Mouse (Mus musculus) hindbrain, embryonic 15.5 days (tissue): ENCODE results near the gene Ptpn11. TPM values are rescaled to one million over a fixed set of nuclear protein-coding genes. Genes with fewer than 3 reads are reported as not detected.

Source experiments
- ATAC-seq: fragments of 200-750 bp; cut with Nextera tagmentation; 2 replicates; pipeline ENCODE4 v1.8.0; 2017; ENCODE audit warnings: low read depth, moderate number of reproducible peaks, moderate TSS enrichment; ENCODE audit not compliant: low FRiP score
- H3K27ac ChIP-seq: fragments of 300-500 bp; sonication (generic); replicated peaks from 2 replicates; pipeline ENCODE4 v1.5.1; 2015; ENCODE audit warnings: mild to moderate bottlenecking, inconsistent platforms
- H3K27me3 ChIP-seq: fragments of 300-500 bp; sonication (generic); 2 replicates; pipeline ENCODE4 v1.6.1; 2015; ENCODE audit warnings: control low read depth, inconsistent platforms
- H3K36me3 ChIP-seq: fragments of 300-500 bp; sonication (generic); 2 replicates; pipeline ENCODE4 v1.6.1; 2015; ENCODE audit warnings: control low read depth, inconsistent platforms
- H3K4me1 ChIP-seq: fragments of 300-500 bp; sonication (generic); replicated peaks from 2 replicates; pipeline ENCODE4 v1.6.1; 2015; ENCODE audit warnings: control low read depth, inconsistent platforms
- H3K4me2 ChIP-seq: fragments of 300-500 bp; sonication (generic); 2 replicates; pipeline ENCODE4 v1.6.1; 2015; ENCODE audit warnings: moderate library complexity, mild to moderate bottlenecking, inconsistent platforms
- H3K4me3 ChIP-seq: fragments of 300-500 bp; sonication (generic); 2 replicates; pipeline ENCODE4 v1.5.1; 2015; ENCODE audit warnings: mild to moderate bottlenecking, inconsistent platforms
- H3K9ac ChIP-seq: fragments of 300-500 bp; sonication (generic); 2 replicates; pipeline ENCODE4 v1.6.1; 2015; ENCODE audit warnings: inconsistent platforms
- H3K9me3 ChIP-seq: fragments of 300-500 bp; sonication (generic); 2 replicates; pipeline ENCODE4 v1.6.1; 2016; ENCODE audit warnings: control low read depth, inconsistent platforms
- WGBS: fragments of 180-500 bp; shearing (Covaris S2); methylation state at CpG from one replicate; pipeline ENCODE4 v1.1.7; 2015; 5-methylcytosine and 5-hydroxymethylcytosine counted together
- polyA plus RNA-seq: library from polyadenylated mRNA; unstranded; fragments of >200 nt; fragmentation: Nextera tagmentation; extraction: Ambion mirVana; gene quantifications from 2 replicates; pipeline ENCODE4 v1.2.1, GENCODE M21; 2015

Gene Ptpn11
- polyA plus RNA-seq, 1 experiment from 2014 or later, result 20.0 TPM

DNA sequence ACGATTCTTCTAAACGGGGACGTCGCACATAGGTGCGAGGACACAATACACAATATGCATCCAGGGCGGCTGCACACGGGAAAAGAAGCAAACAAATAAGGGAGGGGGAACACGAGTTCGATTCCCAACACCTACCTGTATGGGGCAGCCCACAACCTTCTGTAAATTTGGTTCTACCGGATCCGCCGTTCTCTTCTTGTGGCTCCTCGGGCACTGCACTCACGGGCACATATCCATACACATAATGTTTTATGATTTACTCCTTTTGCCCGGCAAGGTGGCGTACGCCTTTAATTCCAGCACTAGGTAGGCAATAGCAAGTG is 348 bp upstream of the Ptpn11 start:
- no peaks in the 10 kb centered on the region for H3K27me3 ChIP-seq
- H3K9ac ChIP-seq, result peak overlapping the region; percentile 85
- H3K4me1 ChIP-seq, result peaks cover 45% of the 10 kb centered on the region
- peak overlapping the region; percentile 72 for H3K4me2 ChIP-seq
- peak overlapping the region; percentile 96 for H3K4me3 ChIP-seq
- H3K27ac ChIP-seq, result peak overlapping the region; percentile 82
- H3K9me3 ChIP-seq, result no peaks in the 10 kb centered on the region
- H3K36me3 ChIP-seq, result no peaks in the 10 kb centered on the region
- 9% methylated on average over 17 of the region's 17 CpGs for WGBS
- peak; percentile 66 for ATAC-seq

DNA sequence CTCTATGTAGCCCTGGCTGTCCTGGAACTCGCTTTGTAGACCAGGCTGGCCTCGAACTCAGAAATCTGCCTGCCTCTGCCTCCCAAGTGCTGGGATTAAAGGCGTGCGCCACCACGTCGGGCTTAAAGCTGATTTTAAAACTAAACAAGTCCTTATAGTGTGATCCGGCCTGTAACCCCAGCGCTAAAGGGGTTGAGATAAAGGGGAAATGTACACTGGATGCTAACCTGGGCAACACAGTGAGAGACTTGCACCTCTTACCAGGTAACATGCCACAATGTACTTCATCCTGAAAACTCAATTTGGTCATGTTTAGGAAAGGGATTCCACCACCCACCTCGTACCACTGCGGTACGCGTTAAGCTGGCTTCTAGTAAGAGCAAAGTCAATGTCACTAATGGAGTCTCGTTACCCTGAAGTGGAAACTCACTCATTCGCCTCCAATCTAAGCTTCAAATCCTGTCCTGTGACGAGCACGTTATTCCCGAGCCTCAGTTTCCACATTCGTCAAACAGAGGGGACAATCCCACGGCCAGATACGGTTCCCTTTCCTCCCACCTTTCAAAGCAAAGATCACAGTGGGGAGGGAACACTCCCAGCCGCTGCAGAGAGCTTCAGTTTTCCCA is 874 bp downstream of the Ptpn11 start:
- no peak for ATAC-seq

DNA sequence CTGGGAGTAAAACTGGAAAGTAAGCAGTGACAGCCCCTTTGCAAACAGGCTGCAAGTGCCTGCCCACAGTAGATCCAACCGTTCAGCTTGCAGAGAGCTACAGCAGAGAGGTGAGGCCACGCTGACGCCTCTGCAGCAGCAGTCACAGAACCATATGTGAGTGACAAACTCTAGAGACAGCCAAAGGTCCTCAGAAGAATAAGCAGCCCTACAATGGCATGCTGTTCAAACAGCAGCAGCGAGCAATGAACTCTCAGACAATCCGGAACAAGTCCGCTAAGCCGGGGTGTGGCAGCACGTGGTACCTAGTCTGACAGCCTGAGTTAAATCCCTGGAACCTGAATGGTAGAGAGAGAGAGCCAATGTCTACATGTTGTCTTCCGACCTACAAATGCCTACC is 2.0 kb downstream of the Ptpn11 start:
- H3K4me3 ChIP-seq, result no peak overlapping the region; the same call in 1 of the 2 replicates
- peak overlapping the region; percentile 24 for H3K4me2 ChIP-seq
- ATAC-seq, result no peak
- WGBS, result 73% methylated on average over 9 of the region's 9 CpGs
- no peaks in the 10 kb centered on the region for H3K36me3 ChIP-seq
- H3K27me3 ChIP-seq, result no peaks in the 10 kb centered on the region
- H3K4me1 ChIP-seq, result peaks cover 68% of the 10 kb centered on the region
- no peaks in the 10 kb centered on the region for H3K9me3 ChIP-seq
- no peak overlapping the region for H3K9ac ChIP-seq
- H3K27ac ChIP-seq, result no peak overlapping the region

More for the DNA sequence above, 874 bp downstream of the Ptpn11 start:
- Histone ChIP-seq H3K4me1 (peaks cover 57% of the 10 kb centered on the region), H3K27me3 (no peaks in the 10 kb centered on the region), H3K27ac (peak overlapping the region; percentile 82), H3K9me3 (no peaks in the 10 kb centered on the region), H3K4me3 (peak overlapping the region; percentile 96), H3K4me2 (peak overlapping the region; percentile 72), H3K9ac (peak overlapping the region; percentile 85), H3K36me3 (no peaks in the 10 kb centered on the region)
- 32% methylated on average over 21 of the region's 21 CpGs for WGBS

DNA sequence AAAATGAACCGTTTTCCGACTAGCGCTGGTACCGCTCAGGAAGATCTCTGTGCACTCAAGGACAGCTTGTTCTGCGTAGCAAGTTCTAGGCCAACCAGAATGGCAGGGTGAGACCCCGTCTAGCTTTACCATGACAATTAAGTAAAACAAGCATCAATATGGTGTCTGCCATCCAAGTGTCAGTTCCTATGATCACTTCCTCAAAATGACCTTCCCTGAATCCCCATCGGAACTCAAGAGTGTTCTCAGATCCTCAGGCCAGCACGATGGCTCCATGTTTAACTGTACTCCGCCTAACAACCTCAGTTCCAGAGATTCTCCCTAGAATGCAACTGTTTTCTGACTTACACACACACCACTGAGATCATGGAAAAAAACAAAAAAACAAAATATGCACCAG is 2.9 kb downstream of the Ptpn11 start:
- ATAC-seq, result no peak
- 91% methylated on average over 9 of the region's 9 CpGs for WGBS
- H3K4me2 ChIP-seq, result no peak overlapping the region

DNA sequence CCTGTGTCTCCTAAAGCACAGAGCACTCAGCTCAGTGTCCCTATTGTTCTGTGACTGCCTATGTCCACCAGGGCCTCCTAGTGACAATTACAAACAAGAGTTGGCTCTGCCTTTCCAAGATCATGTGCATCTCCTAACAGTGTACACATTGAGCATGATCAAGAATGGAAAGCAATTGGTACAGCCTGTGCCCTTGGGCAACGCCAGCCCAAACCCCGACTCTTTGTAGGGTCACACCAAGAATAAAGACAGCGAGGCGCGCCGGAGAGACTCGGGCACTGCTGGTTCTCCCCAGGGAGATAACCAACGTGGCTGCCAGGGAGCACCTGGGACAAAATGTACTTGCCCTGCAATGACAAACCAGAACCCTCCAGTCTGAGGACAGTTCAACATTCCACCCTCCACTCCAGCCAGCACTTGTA is 3.6 kb downstream of the Ptpn11 start:
- no peak overlapping the region for H3K4me2 ChIP-seq
- H3K36me3 ChIP-seq, result no peaks in the 10 kb centered on the region
- no peak overlapping the region for H3K9ac ChIP-seq
- no peak overlapping the region for H3K27ac ChIP-seq
- H3K4me1 ChIP-seq, result peaks cover 83% of the 10 kb centered on the region
- H3K27me3 ChIP-seq, result no peaks in the 10 kb centered on the region
- ATAC-seq, result no peak
- WGBS, result 53% methylated on average over 8 of the region's 8 CpGs
- no peak overlapping the region for H3K4me3 ChIP-seq
- no peaks in the 10 kb centered on the region for H3K9me3 ChIP-seq

More for the DNA sequence above, 2.9 kb downstream of the Ptpn11 start:
- Histone ChIP-seq H3K36me3 (no peaks in the 10 kb centered on the region), H3K9me3 (no peaks in the 10 kb centered on the region), H3K4me3 (no peak overlapping the region), H3K27me3 (no peaks in the 10 kb centered on the region), H3K4me1 (peaks cover 78% of the 10 kb centered on the region), H3K9ac (no peak overlapping the region), H3K27ac (no peak overlapping the region)

DNA sequence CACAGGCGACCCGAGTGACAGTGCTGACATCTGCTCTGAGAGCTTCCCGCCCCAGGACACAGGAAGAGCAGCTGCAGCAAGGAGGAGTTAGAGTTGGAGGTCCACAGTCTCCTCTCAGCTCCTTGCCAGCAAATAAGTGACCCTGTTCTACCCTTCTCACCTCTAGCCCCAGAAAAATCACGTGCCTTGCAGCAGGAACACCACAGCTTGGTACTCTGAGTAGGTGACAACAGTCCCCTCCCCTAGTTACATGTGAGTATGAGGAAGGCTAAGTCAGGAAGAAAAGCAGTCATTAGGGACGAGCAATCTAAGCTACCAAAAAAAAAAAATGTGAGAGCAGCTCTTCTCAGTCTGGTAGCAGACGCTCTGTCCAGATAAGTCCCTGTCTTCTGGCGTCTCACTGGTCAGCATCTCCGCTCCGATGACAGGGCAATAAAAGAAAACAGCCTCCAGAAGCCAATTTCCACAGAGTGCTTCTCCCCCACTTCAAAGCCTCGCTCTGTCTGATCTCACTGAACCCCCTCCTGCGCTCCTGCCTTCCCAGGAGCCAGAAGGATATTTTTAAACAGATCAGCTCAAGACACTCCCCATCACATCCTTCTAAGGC is 6.1 kb downstream of the Ptpn11 start:
- Histone ChIP-seq H3K9me3 (no peaks in the 10 kb centered on the region), H3K9ac (no peak overlapping the region; the same call in 1 of the 2 replicates), H3K4me3 (no peak overlapping the region), H3K27ac (0 out of 2 replicates have a peak overlapping the region, but pooled peaks have one; percentile 16), H3K27me3 (no peaks in the 10 kb centered on the region), H3K36me3 (no peaks in the 10 kb centered on the region), H3K4me2 (no peak overlapping the region), H3K4me1 (peaks cover 73% of the 10 kb centered on the region)
- 50% methylated on average over 11 of the region's 11 CpGs for WGBS
- ATAC-seq, result no peak

DNA sequence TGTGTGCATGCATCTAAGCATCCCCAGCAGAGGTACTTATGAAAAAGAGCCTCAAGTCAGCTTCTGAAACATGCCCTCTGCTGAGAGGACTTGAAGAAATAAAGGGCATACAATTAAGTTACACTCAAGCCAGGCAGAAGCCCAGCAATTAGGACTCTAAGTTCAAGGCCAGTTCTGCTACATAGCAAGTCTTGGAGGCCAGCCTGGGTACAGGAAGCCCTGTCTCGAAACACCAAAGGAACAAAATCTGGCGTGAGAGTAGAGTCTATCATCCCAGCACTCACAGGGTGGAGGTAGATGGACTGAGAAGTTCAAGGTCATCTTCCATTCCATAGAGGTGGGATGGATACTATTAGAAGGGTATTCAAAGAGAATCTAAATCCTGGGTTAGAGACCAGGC is 6.8 kb downstream of the Ptpn11 start:
- no peaks in the 10 kb centered on the region for H3K27me3 ChIP-seq
- H3K27ac ChIP-seq, result 0 out of 2 replicates have a peak overlapping the region, but pooled peaks have one; percentile 39
- no peak overlapping the region for H3K9ac ChIP-seq
- H3K4me1 ChIP-seq, result peaks cover 68% of the 10 kb centered on the region
- no peak overlapping the region for H3K4me2 ChIP-seq
- 81% methylated on average over 2 of the region's 2 CpGs for WGBS
- no peak for ATAC-seq
- no peak overlapping the region for H3K4me3 ChIP-seq
- H3K9me3 ChIP-seq, result no peaks in the 10 kb centered on the region
- H3K36me3 ChIP-seq, result no peaks in the 10 kb centered on the region

DNA sequence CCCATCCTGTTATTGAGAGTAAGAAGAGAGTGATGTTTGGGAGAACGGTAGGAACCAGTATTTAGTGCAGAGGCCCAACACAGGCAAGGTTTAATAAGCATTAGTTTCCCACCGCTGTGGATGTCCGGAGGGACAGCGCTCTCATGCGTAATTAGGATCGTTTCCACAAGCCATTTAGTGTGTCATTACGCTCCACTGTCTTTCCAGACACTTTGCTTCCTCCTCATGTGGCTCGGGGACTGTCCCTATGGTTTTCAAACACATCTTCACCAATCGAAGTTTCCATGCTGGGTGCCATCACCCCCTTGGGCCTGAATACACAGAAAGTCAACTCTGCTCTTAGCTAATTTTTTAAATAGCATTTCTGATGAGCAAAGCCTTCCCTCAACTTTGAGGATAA is 7.9 kb downstream of the Ptpn11 start:
- Histone ChIP-seq H3K9me3 (no peaks in the 10 kb centered on the region), H3K4me1 (peaks cover 58% of the 10 kb centered on the region), H3K27ac (no peak overlapping the region), H3K27me3 (no peaks in the 10 kb centered on the region), H3K4me3 (no peak overlapping the region), H3K4me2 (no peak overlapping the region), H3K36me3 (no peaks in the 10 kb centered on the region), H3K9ac (no peak overlapping the region)
- ATAC-seq, result no peak
- 53% methylated on average over 9 of the region's 9 CpGs for WGBS

DNA sequence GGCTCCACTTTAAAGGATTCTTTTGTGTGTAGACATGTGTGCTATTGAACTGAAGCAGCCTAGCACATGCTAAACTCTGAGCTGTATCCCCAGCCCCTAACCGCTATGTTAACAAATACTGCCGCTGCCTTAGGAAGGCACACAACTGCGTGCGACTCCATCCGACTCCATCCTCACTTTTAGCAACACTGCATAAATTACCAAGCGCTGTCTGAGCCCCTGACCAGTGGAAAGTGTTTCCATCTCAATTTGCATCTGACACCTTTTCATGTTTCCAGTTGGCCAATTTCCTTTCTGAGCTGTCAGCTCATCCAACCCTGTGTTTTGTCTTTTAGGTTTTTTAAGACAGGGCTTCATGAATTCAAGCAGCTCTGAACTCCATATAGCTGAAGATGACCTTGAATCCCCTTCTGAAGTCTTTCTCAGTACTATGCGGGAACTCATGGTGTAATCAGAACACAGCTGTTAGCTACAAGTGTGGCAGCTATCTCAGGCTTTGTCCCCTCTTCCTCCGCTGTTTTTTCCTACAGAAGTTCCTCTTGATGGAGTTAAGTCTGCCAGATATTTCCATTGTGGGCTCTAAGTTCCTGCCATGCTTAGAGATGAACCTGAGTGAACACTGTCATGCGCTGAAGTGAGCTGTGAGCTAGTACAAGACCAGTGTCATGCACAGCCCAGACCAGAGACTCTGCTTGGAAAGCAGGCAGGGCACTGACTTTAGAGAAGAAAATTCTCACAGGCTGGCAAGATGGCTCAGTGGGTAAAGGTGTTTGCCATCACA is 11.9 kb downstream of the Ptpn11 start:
- Histone ChIP-seq H3K36me3 (no peaks in the 10 kb centered on the region), H3K4me1 (peaks cover 18% of the 10 kb centered on the region), H3K9ac (no peak overlapping the region), H3K27ac (no peak overlapping the region), H3K27me3 (no peaks in the 10 kb centered on the region), H3K4me2 (no peak overlapping the region), H3K4me3 (no peak overlapping the region), H3K9me3 (no peaks in the 10 kb centered on the region)
- no peak for ATAC-seq
- WGBS, result 56% methylated on average over 9 of the region's 9 CpGs

DNA sequence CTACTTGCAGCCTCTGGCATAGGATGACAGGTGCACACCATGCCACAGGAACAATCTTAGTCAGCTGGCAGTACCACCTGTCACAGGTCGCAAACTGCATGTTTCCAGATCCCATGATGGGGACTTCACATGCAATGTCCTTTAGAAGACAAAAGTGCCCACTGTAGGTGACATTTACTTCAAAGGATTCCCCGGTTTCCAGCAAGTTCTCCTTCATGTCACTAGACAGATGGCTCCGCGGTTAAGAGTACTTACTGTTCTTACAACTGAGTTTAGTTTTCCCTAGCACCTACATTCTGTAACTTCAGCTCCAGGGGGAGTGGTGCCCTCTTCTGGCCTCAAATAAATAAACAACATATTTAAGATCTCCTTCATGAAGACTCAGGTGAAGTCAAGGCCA is 18.4 kb downstream of the Ptpn11 start:
- H3K4me1 ChIP-seq, result no peaks in the 10 kb centered on the region
- WGBS, result 88% methylated on average over 4 of the region's 4 CpGs
- no peaks in the 10 kb centered on the region for H3K9me3 ChIP-seq
- H3K9ac ChIP-seq, result no peak overlapping the region
- H3K27me3 ChIP-seq, result no peaks in the 10 kb centered on the region
- no peak for ATAC-seq
- H3K4me2 ChIP-seq, result no peak overlapping the region
- H3K27ac ChIP-seq, result no peak overlapping the region
- peaks cover 2% of the 10 kb centered on the region; the same call in 1 of the 2 replicates for H3K36me3 ChIP-seq
- H3K4me3 ChIP-seq, result no peak overlapping the region

DNA sequence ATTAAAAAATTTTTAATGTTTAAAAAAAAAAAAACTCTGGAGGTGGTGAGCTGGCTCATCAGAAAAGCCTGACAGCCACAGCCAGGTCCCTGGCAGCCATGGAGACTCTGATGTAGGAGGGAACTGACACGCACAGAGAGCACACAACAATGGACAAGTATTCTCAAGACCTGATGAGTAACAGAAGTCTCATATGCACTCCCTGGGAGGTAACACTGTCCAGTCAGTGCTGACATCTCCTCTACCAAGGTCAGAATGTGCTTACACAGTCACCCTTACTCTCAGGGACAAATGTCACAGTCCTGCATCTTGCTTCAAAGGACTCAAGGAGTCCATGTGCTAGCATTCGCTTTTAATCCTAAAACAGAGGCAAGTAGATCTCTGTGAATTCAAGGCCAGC is 21.6 kb downstream of the Ptpn11 start:
- H3K4me2 ChIP-seq, result no peak overlapping the region
- no peaks in the 10 kb centered on the region for H3K4me1 ChIP-seq
- 85% methylated on average over 2 of the region's 2 CpGs for WGBS
- H3K4me3 ChIP-seq, result no peak overlapping the region
- H3K27ac ChIP-seq, result no peak overlapping the region
- no peaks in the 10 kb centered on the region for H3K27me3 ChIP-seq
- no peak overlapping the region for H3K9ac ChIP-seq
- peaks cover 27% of the 10 kb centered on the region for H3K36me3 ChIP-seq
- no peak for ATAC-seq
- H3K9me3 ChIP-seq, result no peaks in the 10 kb centered on the region

DNA sequence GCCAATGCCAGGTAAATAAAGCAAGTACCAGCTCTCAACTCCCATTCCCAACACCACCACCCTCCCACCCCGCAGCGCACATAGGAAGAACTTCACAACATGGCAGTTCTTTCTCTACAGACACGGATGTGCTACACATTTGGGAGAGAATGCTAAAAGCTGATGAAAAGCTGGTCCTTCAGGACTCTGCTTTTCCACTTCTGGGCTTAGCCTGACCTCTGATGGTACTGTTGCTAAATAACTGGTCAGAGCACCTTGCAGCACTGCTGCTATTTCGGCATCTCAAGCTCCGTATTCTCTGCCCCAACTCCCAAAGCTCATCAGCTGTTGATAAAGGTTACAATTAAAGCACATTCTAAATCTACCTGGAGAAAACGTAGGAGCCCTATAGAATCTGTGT is 24.3 kb downstream of the Ptpn11 start:
- 96% methylated on average over 6 of the region's 6 CpGs for WGBS
- no peak overlapping the region for H3K27ac ChIP-seq
- ATAC-seq, result no peak
- no peaks in the 10 kb centered on the region for H3K9me3 ChIP-seq
- H3K4me2 ChIP-seq, result no peak overlapping the region
- no peaks in the 10 kb centered on the region for H3K27me3 ChIP-seq
- H3K9ac ChIP-seq, result no peak overlapping the region
- no peak overlapping the region for H3K4me3 ChIP-seq
- H3K36me3 ChIP-seq, result peaks cover 45% of the 10 kb centered on the region
- H3K4me1 ChIP-seq, result no peaks in the 10 kb centered on the region
